Mouse (Mus musculus) G1E (cell line): ENCODE results near the gene Dctn3. TPM values are rescaled to one million over a fixed set of nuclear protein-coding genes. Genes with fewer than 3 reads are reported as not detected.

Source experiments
- ATAC-seq: 2 replicates; pipeline ENCODE4 v1.8.0; 2016; ENCODE audit warnings: mild to moderate bottlenecking; ENCODE audit not compliant: insufficient number of reproducible peaks, poor library complexity, low FRiP score, severe bottlenecking; ENCODE audit errors: extremely low read depth
- DNase-seq: peaks from one replicate; pipeline ENCODE4 v3.0.0; 2012; ENCODE audit warnings: low spot score
- H3K27me3 ChIP-seq: 2 replicates; pipeline ENCODE4 v1.6.1; 2012; ENCODE audit warnings: mild to moderate bottlenecking, low read length, inconsistent platforms; ENCODE audit not compliant: insufficient read depth
- H3K36me3 ChIP-seq: replicated peaks from 2 replicates; pipeline ENCODE3; 2012; ENCODE audit warnings: mild to moderate bottlenecking, inconsistent platforms
- H3K4me1 ChIP-seq: 2 replicates; pipeline ENCODE4 v1.6.1; 2012; ENCODE audit warnings: low read depth, low read length, inconsistent platforms, mixed read lengths; ENCODE audit not compliant: insufficient read depth
- H3K4me3 ChIP-seq: 2 replicates; pipeline ENCODE4 v1.5.1; 2012; ENCODE audit warnings: low read depth, mild to moderate bottlenecking, inconsistent platforms, low read length, moderate library complexity, mixed read lengths
- H3K9me3 ChIP-seq: replicated peaks from 2 replicates; pipeline ENCODE4 v1.6.1; 2012; ENCODE audit warnings: inconsistent platforms
- CTCF ChIP-seq: IDR thresholded peaks from 2 replicates; pipeline ENCODE4 v1.5.1; 2012; ENCODE audit warnings: low read depth, low read length, inconsistent platforms, mixed read lengths
- GATA1 ChIP-seq: IDR thresholded peaks from 2 replicates; pipeline ENCODE4 v1.6.1; 2012; ENCODE audit warnings: borderline replicate concordance, low read length, inconsistent platforms, mixed read lengths
- GATA2 ChIP-seq: IDR thresholded peaks from 2 replicates; pipeline ENCODE4 v1.6.1; 2012; ENCODE audit warnings: low read depth, low read length, inconsistent platforms, borderline replicate concordance
- POLR2AphosphoS5 ChIP-seq: IDR thresholded peaks from 2 replicates; pipeline ENCODE4 v1.6.1; 2012; ENCODE audit warnings: low read depth, low read length, inconsistent platforms; ENCODE audit not compliant: insufficient replicate concordance
- TAL1 ChIP-seq: conservative IDR thresholded peaks from 2 replicates; pipeline ENCODE4 v1.6.1; 2012; ENCODE audit warnings: low read depth, low read length, inconsistent platforms, mixed read lengths
- polyA plus RNA-seq: library from polyadenylated mRNA; stranded (reverse); fragments of >175 nt; gene quantifications from 2 replicates; pipeline ENCODE4 v1.2.3, GENCODE M21; 2012
- total RNA-seq, 2 experiments: library from RNA; stranded (forward) in 1 of 2; stranded (reverse) in 1 of 2; fragments of 200-1000 nt in 1 of 2; fragments of >200 nt in 1 of 2; fragmentation: Nextera tagmentation in 1 of 2; gene quantifications; 2 replicates each; pipeline ENCODE4 v1.2.3; 2014 to 2017

The Dctn3 gene
- total and polyA plus RNA-seq, 3 experiments = 95.3 to 187 (median 178) TPM

GRCm38 (mm10) chr4:41740380-41741157 lies 17.6 kb upstream of the Dctn3 start:
- Histone ChIP-seq H3K4me3 (peak overlapping the region; percentile 89), H3K4me1 (peaks cover 38% of the 10 kb centered on the region), H3K27me3 (peaks cover 13% of the 10 kb centered on the region), H3K9me3 (no peaks in the 10 kb centered on the region; the same call in 1 of the 2 replicates), H3K36me3 (peaks cover 24% of the 10 kb centered on the region)
- no peak for TF ChIP-seq CTCF
- TF ChIP-seq TAL1 = no peak
- no peak for TF ChIP-seq GATA1
- no peak for TF ChIP-seq GATA2
- 0 out of 2 replicates have a peak, but pooled peaks have one; percentile 17 for ATAC-seq
- peak; percentile 67 for DNase-seq

DNA sequence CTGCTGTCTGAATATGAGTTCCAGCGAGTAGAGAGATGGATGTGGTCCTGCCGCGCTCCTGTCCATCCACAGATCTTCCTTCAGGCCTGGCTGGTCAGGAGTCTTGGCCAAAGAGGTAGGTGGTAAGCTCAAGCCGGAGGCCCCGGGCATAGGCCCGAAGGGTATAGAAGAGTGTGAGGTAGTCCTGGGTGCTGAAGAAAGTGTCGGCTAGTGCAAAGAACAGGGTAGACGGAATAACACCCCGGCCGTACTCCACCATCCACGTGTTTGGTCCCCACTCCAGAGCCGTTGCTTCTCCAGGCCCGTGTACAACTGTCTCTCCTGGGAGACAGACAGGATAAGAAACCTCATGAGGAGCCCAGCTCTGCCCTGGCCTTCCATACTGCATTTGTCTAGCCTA lies 16.3 kb upstream of the Dctn3 start:
- Histone ChIP-seq H3K4me3 (no peak overlapping the region), H3K4me1 (peaks cover 38% of the 10 kb centered on the region), H3K36me3 (peaks cover 24% of the 10 kb centered on the region), H3K27me3 (peaks cover 8% of the 10 kb centered on the region), H3K9me3 (no peaks in the 10 kb centered on the region)
- no peak for DNase-seq
- no peak for TF ChIP-seq GATA2
- ATAC-seq = no peak

GRCm38 (mm10) chr4:41738256-41738603 lies 15.3 kb upstream of the Dctn3 start:
- no peak for ATAC-seq
- Histone ChIP-seq H3K4me1 (peaks cover 38% of the 10 kb centered on the region), H3K27me3 (peaks cover 10% of the 10 kb centered on the region), H3K9me3 (no peaks in the 10 kb centered on the region), H3K36me3 (peaks cover 24% of the 10 kb centered on the region), H3K4me3 (no peak overlapping the region)
- TF ChIP-seq CTCF = no peak
- no peak for DNase-seq

- H3K36me3 ChIP-seq = peaks cover 24% of the 10 kb centered on the region
- H3K4me3 ChIP-seq = no peak overlapping the region
- H3K4me1 ChIP-seq = peaks cover 38% of the 10 kb centered on the region
- ATAC-seq (peak; percentile 46; the same call in 1 of the 2 replicates), DNase-seq (peak; percentile 60)
- peaks cover 15% of the 10 kb centered on the region for H3K27me3 ChIP-seq
- TF ChIP-seq POLR2AphosphoS5 (no peak), CTCF (peak; percentile 40), GATA2 (no peak)
- no peaks in the 10 kb centered on the region for H3K9me3 ChIP-seq
Observed at GRCm38 (mm10) chr4:41737602-41738255, 14.8 kb upstream of the Dctn3 start.

- ATAC-seq (no peak), DNase-seq (no peak)
- TF ChIP-seq TAL1 (no peak), GATA2 (no peak), POLR2AphosphoS5 (no peak), GATA1 (no peak), CTCF (no peak)
- Histone ChIP-seq H3K9me3 (no peaks in the 10 kb centered on the region), H3K4me3 (no peak within 1 kb of the TSS; the same call in 1 of the 2 replicates), H3K36me3 (no peaks in the 10 kb centered on the region), H3K27me3 (peaks cover 73% of the 10 kb centered on the region), H3K4me1 (peaks cover 13% of the 10 kb centered on the region)
Observed at GRCm38 (mm10) chr4:41731052-41731765, 8.2 kb upstream of the Dctn3 start, which contains the start of gene Arid3c. Arid3c (minus strand) TSS chr4:41731142.

- Histone ChIP-seq H3K4me3 (no peak overlapping the region), H3K27me3 (peaks cover 62% of the 10 kb centered on the region), H3K9me3 (no peaks in the 10 kb centered on the region), H3K4me1 (peaks cover 26% of the 10 kb centered on the region), H3K36me3 (no peaks in the 10 kb centered on the region)
- TF ChIP-seq GATA2 = no peak
- no peak for TF ChIP-seq CTCF
- no peak for TF ChIP-seq GATA1
- TF ChIP-seq POLR2AphosphoS5 = no peak
- no peak for TF ChIP-seq TAL1
- ATAC-seq = no peak
- DNase-seq = no peak
Observed at GRCm38 (mm10) chr4:41726826-41727621, 4.1 kb upstream of the Dctn3 start.
